Mouse (Mus musculus) embryo, embryonic 9.5 days (tissue): ENCODE measurements around the gene Paxbp1.
"Not testable (repeated sequence)": the region's sequence is repeated elsewhere in the genome, so short reads cannot be mapped to it uniquely, and the experiment has no call there.

Experiments used
- DNase-seq: peaks from one replicate; pipeline ENCODE4 v3.0.0-alpha.2; 2017; ENCODE audit errors: extremely low spot score

Paxbp1 gene

DNA sequence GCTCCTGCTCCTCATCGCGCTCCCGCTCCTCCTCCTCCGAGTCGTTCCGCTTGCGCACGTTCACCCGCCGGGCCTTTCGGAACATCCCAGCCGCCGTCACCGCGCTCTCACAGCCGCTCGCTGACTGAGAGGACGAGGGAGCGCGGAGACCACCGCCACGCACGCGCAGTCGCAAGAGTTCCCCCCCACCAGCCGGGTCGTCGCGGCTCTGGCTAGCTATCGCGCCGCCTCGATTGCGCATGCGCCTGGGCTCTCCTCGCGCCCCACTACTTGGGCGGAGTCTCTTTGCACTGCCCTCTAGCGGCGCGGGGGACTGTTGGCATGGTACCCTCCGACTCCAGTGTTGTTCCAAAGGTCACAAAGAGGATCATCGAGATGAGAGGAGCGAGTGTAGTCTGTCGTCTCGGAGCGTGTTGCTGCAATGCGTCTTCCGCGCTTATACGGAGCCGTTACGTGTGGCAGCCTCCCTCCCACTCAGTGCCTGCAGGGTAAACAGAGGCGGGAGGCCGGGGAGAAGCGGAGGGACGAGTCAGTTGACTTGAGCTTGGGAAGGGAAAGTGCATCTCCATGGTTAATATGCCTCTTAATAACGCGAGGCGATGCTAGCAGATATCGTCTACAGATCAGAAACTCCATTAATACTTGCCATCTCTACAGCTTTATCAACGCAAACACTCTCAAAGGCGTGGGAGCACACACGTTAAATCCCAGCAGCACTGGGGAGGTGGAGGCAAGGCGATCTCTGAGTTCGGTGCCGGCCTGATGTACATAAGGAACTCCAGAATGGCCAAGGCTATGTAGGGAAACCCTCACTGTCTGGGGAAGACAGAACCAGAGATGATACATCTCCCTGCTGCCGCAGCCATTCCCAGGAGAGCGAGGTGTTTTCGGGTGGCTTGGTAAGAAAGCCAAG lies at the start of gene Paxbp1:
Paxbp1 (minus strand) TSS at position 274 of the 913 bp plus-strand sequence.
- DNase-seq: peak; percentile 99

DNA sequence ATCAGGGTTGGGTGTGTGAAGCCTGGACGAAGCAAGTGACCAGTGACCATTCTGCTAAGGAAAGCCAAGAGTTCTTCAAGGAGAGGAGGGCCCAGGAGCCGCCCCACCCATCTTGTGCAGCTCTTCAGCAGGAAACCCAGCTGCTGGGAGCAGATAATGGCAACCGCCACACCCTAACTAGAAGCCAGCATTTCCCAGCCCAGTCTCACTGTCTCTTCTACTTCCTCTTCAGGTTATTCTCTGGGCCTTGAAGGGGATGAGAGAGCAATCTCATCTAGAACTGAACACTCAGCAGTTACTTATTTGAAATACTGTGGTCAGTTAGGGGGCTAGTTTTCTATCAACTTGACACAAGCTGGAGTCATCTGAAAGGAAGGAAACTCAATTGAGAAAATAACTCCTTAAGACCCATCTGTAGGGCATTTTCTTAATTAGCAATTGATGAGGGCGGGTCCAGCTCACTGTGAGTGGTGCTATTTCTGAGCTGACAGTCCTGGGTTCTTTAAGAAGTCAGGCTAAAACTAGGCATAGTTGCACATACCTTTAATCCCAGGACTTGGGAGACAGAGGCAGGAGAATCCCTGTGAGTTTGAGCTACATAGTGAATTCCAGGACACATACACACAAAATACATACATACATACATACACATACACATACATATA lies 42.4 kb upstream of the Paxbp1 start:
- DNase-seq: no peak

- no peak for DNase-seq
These were observed 41.0 kb upstream of the Paxbp1 start for GRCm38 (mm10) chr16:91085239-91085825.

DNA sequence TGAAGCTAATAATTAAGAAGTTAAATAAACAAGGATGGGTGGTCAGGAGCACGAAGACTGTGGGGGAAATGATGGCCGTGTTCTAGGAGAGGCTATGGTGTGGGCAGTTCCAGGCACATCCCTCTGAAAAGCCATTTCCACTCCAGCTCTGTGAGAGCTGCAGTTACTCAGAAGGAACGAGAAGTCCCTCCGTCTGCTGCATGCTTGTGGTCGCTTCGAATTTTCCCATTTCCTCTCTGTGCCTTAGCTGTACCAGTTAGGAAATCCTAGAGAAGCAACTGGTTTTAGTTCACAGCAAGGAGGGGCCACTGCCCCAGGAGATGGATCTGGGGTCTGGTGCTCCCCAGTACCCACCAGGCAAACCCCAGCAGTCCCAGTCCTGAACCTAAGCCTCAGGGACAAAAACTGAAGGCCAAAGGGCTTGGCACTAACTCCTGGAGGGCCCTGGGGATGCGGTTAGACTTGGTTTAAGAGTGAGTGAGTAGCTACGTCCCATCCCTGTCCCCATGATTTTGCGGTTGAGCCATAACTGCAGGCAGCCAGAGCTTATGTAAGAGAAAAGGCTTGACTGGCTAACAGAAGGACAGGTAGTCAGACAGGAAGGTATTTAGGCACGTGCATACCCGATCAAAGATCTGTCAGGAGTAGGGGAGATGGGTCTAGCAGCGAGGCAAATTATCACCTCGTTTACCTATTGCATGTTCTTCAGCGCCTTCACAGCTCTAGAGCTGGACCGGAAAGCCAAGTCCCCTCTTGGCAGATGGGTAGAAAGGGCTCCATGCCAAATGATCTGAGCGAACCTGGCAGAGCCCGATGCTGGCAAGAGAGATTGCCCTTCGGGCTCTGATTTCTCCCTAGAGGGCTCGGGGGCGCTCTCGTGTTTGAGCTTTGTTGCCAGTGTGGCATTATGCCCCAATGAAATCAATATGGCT lies 40.2 kb upstream of the Paxbp1 start:
- DNase-seq: no peak

- DNase-seq: no peak
These were observed 38.8 kb upstream of the Paxbp1 start for GRCm38 (mm10) chr16:91083002-91083646.

- DNase-seq: peak; percentile 71
These were observed 37.2 kb upstream of the Paxbp1 start for GRCm38 (mm10) chr16:91081508-91081907.

DNA sequence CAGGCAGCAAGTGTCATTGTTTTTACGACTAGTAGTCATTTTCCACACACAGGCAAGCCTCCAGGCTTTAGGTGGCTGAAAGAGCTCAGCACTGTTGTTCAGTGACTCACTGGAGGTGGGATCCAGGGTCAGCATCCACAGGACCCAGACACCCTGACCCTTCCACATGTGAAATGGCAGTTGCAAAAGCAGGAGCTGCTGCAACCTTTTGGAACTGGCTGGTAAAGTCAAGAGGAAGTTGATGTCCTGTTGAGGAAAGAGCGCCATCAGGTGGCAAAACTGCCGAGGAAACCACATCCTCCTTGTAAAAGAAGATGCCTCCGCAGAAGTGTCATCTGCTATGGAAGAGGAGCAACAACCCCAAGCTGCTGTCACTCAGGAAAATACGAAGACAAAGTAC lies 31.8 kb upstream of the Paxbp1 start:
- no peak for DNase-seq

DNA sequence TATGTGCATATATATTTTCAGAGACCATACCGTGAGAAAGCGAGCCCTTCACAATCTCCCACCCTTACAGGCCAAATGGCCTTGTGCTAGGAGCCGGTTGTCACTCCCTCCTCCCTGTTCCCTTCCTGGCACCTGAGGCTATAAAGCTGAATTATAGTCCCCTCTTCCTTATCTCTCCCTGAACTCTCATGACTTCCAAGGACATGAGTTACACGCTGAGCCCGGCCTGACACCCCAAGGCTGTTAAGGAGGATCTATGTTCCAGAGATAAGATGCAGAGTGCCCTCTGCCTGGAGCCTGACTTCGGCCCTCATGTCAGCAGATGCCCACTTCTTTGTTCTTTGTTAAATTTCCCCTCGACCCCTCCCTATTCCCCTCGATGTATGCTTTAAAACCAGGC lies 31.1 kb upstream of the Paxbp1 start:
- DNase-seq: not testable (repeated sequence)

GRCm38 (mm10) chr16:91073163-91073892 lies 29.0 kb upstream of the Paxbp1 start:
- DNase-seq: peak; percentile 83

DNA sequence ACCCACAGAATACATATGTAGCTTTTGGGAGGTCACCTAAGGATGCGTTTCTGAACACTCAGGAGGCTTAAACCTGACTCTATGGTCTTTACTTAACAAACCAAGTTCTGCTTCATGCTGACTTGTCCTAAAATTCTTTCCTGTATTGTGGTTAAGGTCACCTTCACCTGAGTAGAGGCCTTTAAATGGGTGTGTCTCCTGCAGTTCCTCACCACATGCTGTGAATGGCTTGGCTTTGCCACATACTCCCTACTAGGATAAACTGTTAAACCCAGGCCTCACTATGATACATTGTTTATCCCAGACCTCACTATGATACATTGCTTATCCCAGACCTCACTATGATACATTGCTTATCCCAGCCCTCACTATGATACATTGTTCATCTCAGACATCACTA lies 27.9 kb upstream of the Paxbp1 start:
- no peak for DNase-seq

- DNase-seq: peak; percentile 22
These were observed 24.6 kb upstream of the Paxbp1 start for GRCm38 (mm10) chr16:91068969-91069368.

GRCm38 (mm10) chr16:91067122-91067521 lies 22.8 kb upstream of the Paxbp1 start:
- no peak for DNase-seq

DNA sequence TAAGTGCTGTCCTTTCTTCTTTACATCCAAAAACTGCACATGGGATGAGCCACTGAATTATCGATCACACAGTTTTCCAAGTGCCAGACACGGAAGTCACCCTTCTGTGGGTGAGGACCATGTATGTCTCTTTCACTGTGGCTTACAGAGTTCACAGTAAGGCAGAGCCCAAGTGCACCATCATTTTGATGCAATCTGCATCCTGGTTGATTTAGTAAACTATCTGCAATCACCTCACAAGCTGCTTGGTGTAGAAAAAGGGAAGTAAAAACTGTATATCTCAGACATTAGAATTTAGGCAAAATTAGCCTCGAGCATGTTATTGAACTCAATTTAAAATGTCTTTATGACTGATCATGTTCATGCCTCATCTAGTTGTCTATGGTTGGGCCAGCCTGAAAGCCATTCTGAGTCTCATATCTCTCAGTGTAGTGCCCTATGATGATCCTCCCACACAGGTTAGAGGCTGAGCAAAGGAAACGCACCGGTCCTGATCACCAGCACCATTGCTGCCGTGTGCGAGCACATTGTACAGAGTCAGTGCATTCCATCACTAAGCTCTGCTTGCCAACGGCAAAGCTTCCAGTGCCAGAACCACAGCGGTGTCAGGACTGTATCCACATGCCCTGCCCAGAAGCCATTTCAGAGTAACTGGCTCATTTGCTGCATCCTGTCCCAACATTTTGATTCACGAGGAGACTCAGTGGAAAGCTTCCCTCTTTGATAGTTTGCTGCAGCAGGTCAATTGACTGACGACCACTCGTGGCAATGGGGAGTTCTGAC lies 20.4 kb upstream of the Paxbp1 start:
- DNase-seq: no peak

DNA sequence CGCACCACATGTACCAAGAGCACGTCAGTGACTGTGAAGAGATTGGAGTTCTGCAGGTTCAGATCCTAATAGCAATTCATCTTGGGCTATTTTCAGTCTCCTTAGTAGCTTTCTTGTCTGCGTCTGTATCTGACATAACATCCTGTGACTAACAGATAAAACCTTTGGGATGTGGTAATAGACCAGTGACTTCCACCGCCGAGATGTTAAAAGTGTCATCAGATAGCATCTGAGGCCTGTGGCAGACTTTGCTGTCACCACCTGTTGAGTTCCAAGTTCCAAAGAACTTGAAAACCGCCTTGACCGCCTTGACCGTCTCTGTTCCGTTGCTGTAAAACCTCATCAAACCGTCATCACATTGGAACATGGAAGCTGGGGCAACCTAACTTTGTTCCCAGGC lies 19.4 kb upstream of the Paxbp1 start:
- no peak for DNase-seq

GRCm38 (mm10) chr16:91061531-91062318 lies 17.4 kb upstream of the Paxbp1 start:
- DNase-seq: no peak

- DNase-seq: no peak
These were observed 13.4 kb upstream of the Paxbp1 start for GRCm38 (mm10) chr16:91057741-91058140.

DNA sequence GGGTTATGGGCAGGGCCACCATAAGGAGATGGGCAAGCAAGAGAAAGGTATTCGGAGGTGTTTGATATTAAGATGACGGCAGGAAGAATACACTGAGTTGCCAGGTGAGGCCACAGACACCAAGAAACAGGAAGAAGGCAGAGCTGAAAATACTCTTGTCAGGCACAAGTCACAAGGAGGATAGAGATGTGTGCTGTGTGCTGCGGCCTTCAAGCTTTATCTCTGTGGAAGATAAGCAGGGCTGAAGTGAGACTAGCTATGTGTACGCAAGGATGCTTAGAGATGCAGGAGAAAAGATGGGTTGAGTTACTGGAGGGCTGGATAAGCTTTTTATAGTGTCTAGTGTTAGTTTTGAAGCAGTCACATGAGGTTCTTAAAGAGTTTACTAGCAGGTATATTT lies 12.9 kb upstream of the Paxbp1 start:
- no peak for DNase-seq

- DNase-seq: no peak
These were observed 11.9 kb upstream of the Paxbp1 start for GRCm38 (mm10) chr16:91056043-91056821.
